Mouse (Mus musculus) lung, postnatal 36 days (tissue): ENCODE results near the gene Emp3.
A peak's percentile ranks its signal among the peaks of the same experiment; 100 is the strongest.
"Not testable (repeated sequence)": the region's sequence is repeated elsewhere in the genome, so short reads cannot be mapped to it uniquely, and the experiment has no call there.

ENCODE experiments used
- DNase-seq: peaks from one replicate; pipeline ENCODE4 v3.0.0; 2022; ENCODE audit warnings: mixed read lengths

The Emp3 gene

DNA sequence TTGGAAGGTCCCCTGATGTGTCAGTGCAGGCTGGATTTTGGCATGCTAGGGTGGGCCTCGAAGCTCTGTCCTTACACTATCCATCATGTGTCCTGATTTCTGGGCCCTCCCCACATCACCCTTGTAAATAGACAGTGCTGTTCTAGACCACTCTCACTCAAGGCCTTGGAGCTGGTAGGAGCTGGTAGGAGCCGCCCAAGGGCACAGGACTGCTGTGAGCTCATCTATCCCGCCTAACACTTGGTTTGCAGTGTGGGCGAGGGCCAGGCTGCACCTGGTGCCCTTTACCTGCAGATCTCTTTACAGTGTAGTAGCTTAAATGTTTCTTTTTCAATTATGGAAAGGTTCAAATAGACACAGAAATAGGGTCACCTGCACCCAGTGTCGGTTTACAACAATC is 6.2 kb downstream of the Emp3 start:
- DNase-seq: no peak

DNA sequence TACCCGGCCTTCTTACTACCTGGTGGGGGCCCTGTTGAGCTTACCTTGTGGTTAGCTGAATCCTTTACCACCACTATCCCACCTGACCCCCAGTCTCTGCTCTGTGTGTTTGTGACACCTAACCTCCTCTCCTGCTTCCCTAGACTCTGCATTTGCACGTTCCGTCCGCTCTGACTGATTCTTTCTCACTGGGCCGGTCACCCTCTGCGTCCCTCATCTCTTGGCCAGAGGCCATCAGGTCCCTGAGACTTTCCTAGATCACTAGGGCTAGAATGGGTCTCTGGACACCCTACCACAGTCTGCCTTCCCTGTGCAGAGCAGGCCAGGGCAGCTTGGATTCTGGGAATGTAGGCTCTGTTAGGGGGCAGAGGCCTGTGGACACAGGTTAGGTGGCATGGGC is 7.1 kb downstream of the Emp3 start:
- DNase-seq: no peak

DNA sequence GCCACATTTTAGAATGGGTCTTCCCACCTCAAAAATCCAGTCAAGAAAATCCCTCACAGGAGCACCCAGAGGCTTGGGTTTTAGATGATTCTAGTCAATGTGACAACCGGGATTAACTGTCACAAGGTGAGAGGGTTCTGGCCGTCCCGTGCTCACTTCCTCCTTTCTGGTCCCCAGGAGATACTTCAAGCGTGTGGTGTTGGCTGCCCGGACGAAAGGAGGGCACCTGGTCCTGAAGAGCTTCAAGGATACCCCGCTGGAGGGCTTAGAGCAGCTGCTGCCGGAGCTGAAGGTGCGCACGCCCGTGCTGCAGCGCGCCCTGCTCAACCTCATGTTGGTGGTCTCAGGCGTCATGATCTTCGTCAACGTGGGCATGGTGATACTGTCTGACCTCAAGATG is 12.1 kb downstream of the Emp3 start:
- DNase-seq: no peak

DNA sequence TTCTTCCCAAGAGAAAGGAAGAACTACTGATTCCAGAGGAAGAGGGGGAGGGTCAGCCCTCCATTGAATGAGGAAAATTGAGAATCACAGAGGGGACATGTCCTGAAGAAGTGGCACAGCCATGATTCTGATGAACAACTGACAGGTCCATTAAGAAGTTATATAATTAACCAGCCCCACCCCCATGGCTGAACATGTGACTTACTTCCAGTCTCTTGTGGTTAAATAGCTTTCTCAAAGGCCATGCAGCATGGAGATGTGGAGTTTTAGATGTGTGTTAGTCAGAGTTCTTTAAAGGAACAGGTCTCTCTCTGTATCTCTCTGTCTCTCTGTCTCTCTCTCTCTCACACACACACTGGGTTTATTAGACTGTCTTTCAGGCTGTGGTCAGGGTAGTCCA is 12.8 kb downstream of the Emp3 start:
- DNase-seq: no peak

DNA sequence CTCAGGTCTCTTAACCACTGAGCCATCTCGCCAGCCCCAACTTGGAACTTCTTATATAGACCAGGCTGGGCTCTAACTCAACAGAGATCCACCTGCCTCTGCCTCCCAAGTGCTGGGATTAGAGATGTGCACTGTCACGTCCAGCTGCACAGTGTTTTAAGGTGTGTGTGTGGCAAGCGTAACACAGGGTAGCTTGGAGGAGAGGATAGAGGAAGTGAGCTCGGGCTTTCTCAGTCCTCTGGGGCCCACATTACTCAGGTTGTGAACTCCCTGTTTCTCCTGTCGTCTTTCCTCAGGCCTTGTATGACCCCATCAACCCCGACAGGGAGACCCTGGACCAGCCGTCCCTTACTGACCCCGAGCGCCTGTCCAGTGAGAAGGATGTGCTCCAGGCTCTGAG is 14.6 kb downstream of the Emp3 start:
- DNase-seq: no peak

DNA sequence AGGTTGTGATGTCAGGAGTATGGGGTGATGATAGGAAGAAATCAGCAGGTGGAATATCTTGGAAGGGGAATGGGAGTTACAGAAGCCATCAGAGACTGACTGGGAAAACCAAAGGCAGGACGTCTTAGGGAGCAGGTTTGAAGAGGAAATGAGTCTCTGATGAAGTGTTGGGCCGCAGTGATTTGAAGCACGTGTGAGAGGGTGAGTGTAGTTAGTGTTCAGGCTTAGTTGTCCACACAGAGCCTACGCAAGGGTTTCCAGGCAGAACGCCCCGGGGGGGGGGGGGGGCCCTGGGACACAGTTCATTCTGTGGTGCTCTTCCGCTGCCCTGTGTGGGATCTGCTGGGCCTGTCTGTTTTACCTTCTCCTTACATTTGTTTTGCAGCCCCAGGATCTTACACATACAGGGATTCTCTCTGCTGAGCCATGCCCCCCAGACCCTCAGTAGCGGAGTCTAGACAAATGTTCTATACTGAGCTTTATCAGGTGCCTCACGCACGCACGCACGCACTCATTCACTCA is 18.7 kb downstream of the Emp3 start:
- no peak for DNase-seq

DNA sequence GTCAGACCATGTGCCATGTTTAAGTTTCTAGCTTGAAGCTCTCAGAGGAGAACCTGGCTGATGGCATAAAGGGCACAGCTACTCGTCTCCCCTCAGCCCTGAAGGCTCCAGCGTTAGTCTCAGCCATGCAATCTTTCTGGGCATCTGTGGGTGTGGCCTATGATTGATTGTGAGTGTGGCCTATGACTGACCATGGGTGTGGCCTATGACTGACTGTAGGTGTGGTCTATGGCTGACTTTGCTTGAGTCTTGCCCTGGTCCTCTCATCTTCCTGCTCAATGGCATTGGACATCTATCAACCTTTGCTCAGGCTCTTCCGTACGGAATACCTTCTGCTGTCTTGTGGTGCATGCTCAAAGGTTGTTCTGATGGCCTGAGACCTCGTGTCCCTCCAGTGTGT is 19.6 kb downstream of the Emp3 start:
- DNase-seq: peak; percentile 44

DNA sequence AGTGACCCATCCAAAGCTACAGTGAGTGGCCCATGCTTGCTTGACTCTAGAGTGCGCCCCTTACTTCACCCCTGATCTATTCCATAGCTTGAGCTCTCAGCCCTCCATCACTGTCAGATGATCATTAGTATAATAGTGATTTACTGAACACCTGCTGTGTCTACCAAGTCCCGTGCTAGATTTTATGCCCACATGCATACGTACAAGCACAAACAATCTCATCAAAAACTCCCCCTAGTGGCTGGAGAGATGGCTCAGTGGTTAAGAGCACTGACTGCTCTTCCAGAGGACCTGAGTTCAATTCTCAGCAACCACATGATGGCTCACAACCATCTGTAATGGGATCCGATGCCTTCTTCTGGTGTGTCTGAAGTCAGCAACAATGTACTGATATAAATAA is 23.1 kb downstream of the Emp3 start:
- DNase-seq: peak; percentile 69

DNA sequence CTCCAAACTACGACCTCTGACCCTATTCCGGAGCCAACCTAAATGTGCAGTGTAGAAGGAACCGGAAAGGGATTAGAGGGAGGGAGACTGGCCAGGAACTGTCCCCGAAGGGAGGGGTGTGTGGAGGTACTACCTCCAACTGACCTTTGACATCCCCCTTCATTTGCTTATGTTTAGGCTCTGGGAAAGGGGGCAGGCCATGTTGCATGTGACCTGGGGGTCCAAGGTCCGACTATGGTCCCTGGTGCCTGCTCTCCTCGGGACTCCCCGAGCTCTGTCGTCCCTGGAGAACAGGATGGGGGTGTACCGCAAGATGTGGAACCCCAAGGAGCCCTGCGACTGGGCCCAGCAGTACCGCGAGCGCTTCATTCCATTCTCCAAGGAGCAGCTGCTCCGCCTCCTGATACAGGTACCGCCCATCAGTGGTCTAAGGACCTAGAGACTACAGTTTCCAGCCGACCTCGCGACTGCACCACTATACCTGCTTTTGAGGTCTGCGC is 23.9 kb downstream of the Emp3 start:
- DNase-seq: peak; percentile 75

DNA sequence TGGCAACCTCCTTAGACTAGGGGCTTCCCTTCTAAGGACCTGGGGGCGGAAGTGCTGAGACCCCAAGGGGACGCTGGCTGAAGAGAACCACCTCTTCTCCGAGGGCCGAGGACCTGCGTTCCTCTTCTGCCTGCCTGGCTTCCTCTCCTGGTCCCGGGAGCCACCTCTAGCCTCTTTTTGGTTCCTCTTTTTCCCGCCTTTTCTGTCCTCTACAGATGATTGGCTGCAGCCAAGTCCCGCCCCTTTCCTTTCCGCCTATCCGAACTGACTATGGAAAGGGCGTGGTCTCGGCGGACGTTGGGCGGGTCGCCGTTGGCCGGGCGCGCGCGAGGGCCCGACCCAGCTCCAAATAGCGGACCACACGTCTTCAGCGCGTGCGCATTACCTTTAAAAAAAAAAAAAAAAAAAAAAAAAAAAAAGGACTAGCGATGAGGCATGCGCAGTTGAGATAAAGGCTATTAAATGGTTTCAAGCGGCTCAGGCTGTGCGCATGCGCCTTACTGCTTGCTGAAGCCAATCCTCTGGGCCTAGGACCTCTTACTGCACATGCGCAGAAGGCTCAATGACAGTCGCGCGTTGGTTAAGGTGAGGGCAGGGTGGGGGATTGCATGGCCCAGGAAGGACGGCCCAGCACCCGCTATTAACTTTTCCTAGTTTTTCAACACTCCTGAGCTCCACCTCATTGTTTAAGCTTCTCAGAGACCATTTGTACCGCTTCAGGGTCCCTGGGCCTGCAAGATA is 24.5 kb downstream of the Emp3 start, which contains the start of the genes Syngr4 and Tmem143:
TSS of gene Syngr4 (minus strand) at position 198 of the 741 bp plus-strand sequence.
TSS of gene Tmem143 (plus strand) at position 425 of the 741 bp plus-strand sequence.
- peak; percentile 98 for DNase-seq

DNA sequence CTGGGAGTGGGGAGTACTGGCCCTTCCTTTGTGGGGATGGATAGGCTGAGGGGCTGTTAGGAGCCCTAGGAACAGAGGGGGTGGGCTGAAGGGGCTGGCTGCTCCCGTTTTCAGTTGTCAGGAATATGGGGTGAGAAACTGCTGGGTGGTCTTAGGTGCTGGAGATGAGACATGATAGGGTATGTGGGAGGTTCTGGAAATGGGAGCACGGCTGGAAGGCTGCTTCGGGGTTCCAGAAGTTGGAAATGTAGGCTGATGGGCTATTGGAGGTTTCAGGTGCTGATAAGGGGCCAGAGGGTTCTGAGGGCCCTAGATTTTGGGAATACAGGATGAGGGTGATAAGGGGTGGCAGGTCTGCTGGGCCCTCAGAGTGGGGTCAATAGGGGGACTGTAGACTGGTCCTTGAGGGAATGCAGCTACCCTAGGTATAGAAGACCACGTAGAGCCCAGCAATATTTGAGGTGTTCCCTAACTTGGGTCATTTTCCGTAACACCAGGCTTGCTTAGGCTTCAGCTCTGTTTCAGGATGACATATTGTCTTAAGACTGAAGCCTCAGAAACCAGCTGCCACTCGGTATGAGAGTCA is 25.2 kb downstream of the Emp3 start:
- DNase-seq: no peak

DNA sequence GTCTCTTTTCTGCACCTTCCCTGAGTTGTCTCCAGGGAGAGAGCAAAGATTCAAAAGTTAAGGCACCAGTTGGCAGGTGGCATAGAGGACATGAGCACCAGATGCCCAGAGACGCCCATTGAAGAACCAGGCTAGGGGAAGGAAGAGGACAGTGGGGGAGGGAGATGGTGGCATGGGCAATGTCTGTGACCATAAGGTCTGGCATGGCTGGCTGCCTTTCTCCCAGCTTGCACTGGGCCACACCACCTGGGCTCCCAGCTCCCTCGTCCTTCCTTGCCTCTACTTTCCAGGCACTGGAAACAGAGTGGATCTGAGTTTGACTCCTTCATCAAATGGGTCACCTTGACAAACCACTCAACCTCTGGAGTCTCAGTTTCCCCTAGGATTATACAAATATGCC is 28.6 kb downstream of the Emp3 start:
- DNase-seq: no peak

DNA sequence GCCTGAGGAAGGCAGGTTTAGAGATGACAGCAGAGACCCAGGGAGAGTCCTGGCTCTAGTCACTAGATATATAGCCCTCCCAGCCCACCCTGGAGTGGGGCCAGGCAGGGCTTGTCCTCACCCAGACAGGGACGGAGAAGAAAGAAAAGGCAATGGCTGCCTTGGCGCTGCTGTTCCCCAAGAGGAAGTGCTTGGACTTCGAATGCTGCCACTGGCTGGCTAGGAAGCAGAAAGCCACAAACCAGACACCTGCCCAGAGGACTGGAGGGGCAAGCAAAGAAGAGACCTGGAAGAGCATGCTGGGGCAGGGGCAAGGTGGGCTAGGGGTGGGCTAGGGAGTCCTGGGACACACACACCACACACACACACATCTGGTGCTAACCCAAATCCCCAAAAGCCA is 34.0 kb downstream of the Emp3 start:
- no peak for DNase-seq

DNA sequence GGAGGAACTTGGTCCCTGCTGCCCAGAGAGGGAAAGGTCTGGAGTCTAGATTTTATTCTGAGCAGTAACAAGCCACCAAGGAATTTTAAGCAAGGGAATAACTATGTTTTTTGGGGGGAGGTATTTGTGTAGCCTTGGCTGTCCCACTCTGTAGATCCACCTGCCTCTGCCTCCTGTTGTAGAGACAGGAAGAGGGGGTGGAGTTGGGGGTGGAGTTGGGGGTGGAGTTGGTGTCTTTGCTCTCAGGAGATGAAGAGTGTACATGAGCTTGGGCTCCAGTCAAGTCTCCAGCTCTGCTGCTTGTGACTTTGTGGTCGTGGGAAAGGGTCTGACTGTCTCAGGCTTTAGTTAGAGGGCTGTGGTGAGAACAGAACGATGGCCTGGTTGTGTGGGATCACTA is 40.2 kb downstream of the Emp3 start:
- DNase-seq: no peak

DNA sequence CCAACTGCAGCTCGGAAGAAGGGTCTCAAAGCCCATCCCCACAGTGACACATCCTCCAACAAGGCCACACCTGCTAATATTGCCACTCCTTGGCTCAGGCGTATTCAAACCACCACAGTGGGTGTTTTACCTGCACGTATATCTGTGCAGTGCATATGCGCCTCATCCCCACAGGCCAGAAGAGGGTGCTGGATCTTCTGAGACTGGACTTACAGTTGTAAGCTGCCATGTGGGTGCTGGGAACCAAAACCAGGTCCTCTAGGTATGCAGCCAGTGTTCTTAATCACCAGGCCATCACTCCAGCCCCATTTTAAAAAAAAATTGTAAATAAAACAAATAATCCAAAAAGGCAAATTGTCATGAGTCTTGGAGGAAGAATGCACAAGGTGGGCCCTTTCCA is 40.7 kb downstream of the Emp3 start:
- DNase-seq: no peak

DNA sequence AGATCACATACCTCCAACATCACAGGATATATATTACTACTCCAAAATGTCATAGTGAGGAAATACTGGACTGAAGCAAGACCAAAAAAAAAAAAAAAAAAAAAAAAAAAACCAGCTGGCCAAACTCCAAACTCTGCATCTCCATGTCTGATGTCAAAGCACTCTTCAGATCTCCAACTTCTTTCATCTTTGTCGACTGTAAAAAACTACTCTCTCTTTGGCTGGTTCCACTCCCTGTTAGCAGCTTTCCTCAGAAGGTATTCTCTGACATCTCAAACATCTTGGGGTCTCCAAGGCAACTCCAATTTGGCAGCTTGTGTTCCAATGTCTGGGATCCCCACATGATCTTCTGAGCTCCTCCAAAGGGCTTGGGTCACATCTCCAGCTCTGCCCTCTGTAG is 42.9 kb downstream of the Emp3 start, which contains the start of gene Grin2d:
TSS of gene Grin2d (minus strand) at position 101 of the 400 bp plus-strand sequence.
- not testable (repeated sequence) for DNase-seq

DNA sequence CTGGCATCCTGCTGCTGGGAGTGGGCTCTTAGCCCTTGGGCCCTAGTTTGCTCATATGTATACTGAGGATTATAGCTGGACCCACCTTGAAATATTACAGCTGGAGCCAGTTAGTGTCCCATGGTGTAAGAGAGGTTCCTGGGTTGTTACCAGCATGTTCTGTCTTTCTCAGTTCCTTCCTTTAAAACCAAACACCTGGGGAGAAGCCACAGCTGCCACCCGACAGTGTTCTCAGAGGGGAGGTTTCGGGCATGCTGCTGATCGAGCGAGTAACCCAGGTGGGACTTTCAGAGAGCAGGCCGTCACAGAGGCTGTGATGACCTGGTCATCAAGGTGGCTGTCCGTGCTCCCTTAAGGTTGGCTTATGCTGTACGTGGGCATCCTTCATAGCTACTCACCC is 44.3 kb downstream of the Emp3 start:
- DNase-seq: no peak

DNA sequence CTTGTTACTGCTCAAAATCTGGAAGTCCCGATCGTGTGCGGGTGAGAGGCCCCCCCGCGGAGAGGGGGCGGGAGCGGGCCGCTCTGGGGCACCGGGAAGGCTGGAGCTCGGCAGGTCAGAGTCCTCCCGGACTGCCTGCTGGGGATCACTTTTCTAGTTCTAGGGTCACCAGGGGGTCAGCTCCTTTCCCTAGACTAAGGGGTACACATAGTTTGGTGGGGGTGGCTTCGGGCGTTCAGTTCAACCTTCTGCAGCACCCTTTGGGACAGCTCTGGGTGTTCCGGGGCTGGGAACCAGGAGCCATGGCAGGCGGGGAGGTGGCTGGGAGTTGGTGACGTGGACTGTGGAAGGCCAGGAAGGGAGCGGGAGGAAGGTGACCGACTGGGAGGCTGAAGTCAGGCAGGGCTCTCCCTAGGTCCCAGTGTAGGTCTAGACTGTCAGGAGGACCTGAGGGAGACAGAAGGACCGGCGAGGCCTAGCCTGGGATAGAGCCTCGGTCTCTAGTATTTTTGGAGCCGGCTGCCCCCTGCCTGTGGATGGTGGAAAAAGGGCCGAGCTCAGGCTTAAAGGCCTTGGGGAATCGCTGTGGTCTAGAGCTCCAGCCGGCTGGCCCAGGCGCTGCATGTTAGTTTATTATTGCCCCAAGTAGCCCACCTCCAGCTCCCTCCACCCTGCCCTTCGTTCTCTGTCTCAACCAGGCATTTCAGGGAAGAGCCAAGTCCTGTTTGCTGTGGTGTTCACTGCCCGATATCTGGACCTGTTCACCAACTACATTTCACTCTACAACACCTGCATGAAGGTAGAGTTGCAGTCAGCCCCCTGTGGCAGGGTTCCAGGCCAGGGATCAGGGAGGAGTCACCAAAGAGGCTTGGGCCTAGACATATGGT is 47.9 kb downstream of the Emp3 start:
- peak; percentile 60 for DNase-seq

DNA sequence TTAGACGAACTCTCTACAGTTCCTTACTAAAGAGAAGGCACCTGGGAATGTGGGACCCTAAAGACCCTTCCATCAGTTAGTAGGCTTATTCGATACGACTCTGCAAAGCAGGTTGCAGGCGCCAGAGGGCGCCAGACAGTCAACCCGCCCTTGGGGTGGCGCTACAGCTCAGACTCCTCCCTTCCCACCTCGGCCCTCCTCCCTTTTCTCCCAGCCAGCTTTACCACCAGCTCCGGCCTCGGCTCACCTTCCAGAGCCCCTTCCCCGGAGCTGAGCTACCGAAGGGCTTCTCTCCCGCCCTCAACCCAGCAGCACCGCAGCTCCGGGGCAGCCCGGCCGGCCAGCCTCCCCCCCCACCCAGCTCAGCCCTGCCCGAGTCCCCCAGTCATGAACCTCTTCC is 48.6 kb downstream of the Emp3 start, which contains the start of gene Kdelr1:
TSS of gene Kdelr1 (plus strand) at position 149 of the 400 bp plus-strand sequence.
- DNase-seq: peak; percentile 95

DNA sequence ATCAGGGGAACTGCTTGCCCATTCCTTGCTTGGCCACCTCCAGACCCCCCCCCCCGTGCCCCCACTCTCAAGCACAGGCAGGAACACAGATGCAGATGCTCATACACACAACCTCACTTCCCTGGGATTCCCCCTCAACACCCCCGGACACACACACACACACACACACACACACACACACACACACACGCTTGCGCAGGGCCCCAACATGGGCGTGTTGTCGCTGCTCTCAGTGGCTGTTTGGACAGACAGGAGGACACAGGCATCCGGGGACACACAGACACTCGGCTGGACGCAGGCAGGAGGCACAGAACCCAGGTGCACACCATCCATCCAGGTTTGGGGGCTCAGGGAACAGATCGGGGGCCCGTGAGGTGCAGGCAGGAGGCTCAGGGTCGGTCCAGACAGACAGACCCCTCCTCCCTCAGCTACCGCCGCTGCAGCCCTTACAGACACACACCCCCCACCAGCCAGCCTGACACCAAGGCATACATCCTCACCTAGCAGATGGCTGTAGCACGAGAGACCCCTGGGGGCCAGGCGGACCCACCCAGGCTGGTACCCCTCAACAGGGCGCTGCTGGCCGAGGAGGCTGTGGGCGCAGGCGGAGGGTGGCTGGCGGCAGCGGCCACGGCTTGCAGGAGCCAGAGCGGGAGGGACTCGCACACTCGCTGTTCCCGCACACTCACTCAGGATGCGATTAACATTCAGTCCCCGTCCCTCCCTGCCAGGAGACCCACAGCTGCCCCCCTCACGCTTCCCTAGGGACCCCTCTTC is 50.7 kb downstream of the Emp3 start:
- DNase-seq: no peak

DNA sequence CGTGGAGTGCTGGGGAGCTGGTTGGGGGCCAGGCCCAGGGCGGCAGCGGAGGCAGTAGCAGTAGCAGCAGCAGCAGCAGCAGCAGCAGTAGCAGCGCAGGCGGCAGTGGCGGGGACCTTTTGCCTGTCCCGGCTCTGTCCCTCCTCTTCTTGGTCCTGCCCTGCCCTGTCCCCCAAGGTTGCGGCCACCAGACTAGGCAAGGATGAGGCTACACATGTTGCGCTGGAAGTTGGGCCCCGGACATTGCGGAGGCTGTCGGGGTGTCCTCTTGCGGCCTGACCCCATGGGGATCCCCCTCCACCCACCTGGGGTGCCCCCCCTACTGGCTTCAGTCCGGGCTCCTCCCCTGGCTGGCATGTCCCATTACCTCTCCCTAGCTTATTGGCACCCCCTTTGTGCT is 51.4 kb downstream of the Emp3 start:
- no peak for DNase-seq

DNA sequence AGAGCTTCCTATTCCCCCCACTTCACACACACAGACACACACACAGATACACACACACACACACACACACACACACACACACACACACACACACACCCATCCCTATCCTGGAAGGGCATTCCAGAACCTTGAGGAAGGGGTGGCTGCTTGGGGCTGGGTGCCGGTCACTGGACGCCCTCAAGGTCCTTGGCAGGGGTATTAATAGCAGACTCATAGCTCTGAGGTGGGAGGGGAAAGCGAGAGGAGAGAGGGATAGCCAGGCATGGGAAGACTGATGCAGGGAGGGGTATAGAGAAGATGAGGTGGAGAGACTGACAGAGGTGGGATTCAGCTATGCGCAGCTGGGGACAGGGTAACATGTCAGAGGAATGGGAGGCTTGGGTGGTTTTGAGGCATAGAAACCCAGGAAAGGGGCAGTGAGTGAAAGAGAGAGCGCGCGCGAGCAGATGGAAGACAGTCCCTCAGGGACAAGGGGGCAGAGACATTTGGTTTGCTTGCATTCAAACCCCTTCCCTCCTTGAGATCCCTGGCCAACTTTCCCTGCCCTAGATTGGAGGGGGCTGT is 52.0 kb downstream of the Emp3 start:
- no peak for DNase-seq
